In genomic region chr16:48395278-48395677, GRCm38 (mm10) we compare ENCODE assay signal across 24 mouse cellular contexts. TPM values are rescaled to one million over a fixed set of nuclear protein-coding genes. Genes with fewer than 3 reads are reported as not detected.
"Had no signal": no experiment of that assay in that cellular context is flagged by ENCODE, and none has a peak within 500 bp of the region (broad histone marks: within the 10 kb centered on the region; RNA-seq: fewer than 3 reads in every experiment).

No protein-coding gene starts in this region.

- H3K4me1 ChIP-seq: kidney, embryonic 15.5 days; limb, embryonic 10.5 days; limb, embryonic 13.5 days; liver, embryonic 12.5 days; liver, embryonic 15.5 days; stomach, embryonic 15.5 days had no signal

- H3K36me3 ChIP-seq: kidney, embryonic 15.5 days; limb, embryonic 10.5 days; limb, embryonic 13.5 days; liver, embryonic 12.5 days; liver, embryonic 15.5 days; stomach, embryonic 15.5 days had no signal

- H3K27me3 ChIP-seq: kidney, embryonic 15.5 days; limb, embryonic 13.5 days; liver, embryonic 12.5 days; liver, embryonic 15.5 days; stomach, embryonic 15.5 days had no signal

- H3K4me2 ChIP-seq: kidney, embryonic 15.5 days; limb, embryonic 13.5 days; liver, embryonic 12.5 days; liver, embryonic 15.5 days; midbrain, embryonic 11.5 days; stomach, embryonic 15.5 days had no signal

- H3K9me3 ChIP-seq: kidney, embryonic 15.5 days; limb, embryonic 10.5 days; limb, embryonic 13.5 days; liver, embryonic 12.5 days; liver, embryonic 15.5 days; stomach, embryonic 15.5 days had no signal

- H3K27ac ChIP-seq: hindbrain, postnatal 0 days; kidney, embryonic 15.5 days; layer of hippocampus, adult 2 months; limb, embryonic 10.5 days; limb, embryonic 13.5 days; liver, embryonic 12.5 days; liver, embryonic 15.5 days; stomach, embryonic 15.5 days had no signal

- H3K9ac ChIP-seq: kidney, embryonic 15.5 days; limb, embryonic 13.5 days; liver, embryonic 12.5 days; liver, embryonic 15.5 days; stomach, embryonic 15.5 days had no signal

- H3K4me3 ChIP-seq: kidney, embryonic 15.5 days; layer of hippocampus, adult 2 months; limb, embryonic 10.5 days; limb, embryonic 13.5 days; liver, embryonic 12.5 days; liver, embryonic 15.5 days; stomach, embryonic 15.5 days had no signal

- DNase-seq: layer of hippocampus, adult 9-11 months; liver; lung, adult 2 months; lung, postnatal 14 days; lung, postnatal 4 days; midbrain, embryonic 14.5 days; spleen, adult 18-20 months; thymus, postnatal 25 days had no signal

- ATAC-seq: hindbrain, postnatal 0 days; inflammation-experienced regulatory T-cells, adult 6 months; liver, embryonic 12.5 days had no signal

RNA-seq across cellular contexts. Expression of gene Gm5485, which starts 16.9 kb away (rescaled TPM):
- polyA plus RNA-seq: hindbrain, postnatal 0 days; kidney, embryonic 15.5 days; limb, embryonic 10.5 days; limb, embryonic 13.5 days; liver, embryonic 12.5 days; liver, embryonic 15.5 days; lung, adult 2 months; lung, embryonic 16.5 days; midbrain, embryonic 11.5 days; midbrain, embryonic 14.5 days; midbrain, postnatal 0 days; neural tube, embryonic 11.5 days; neural tube, embryonic 14.5 days; thymus, postnatal 0 days had no signal

RNA-seq across cellular contexts. Expression of gene Morc1, which starts 35.8 kb away (rescaled TPM):
- polyA plus RNA-seq: kidney, embryonic 15.5 days; large intestine, adult 2 months; limb, embryonic 10.5 days; limb, embryonic 13.5 days; liver, embryonic 12.5 days; liver, embryonic 15.5 days; midbrain, embryonic 11.5 days; midbrain, embryonic 14.5 days; neural tube, embryonic 11.5 days had no signal
